Mouse (Mus musculus): ENCODE data around the gene Snx3. TPM values are rescaled to one million over a fixed set of nuclear protein-coding genes. Genes with fewer than 3 reads are reported as not detected.

Gene Snx3
- polyA plus RNA-seq, 2 experiments: 303 to 311 TPM

DNA sequence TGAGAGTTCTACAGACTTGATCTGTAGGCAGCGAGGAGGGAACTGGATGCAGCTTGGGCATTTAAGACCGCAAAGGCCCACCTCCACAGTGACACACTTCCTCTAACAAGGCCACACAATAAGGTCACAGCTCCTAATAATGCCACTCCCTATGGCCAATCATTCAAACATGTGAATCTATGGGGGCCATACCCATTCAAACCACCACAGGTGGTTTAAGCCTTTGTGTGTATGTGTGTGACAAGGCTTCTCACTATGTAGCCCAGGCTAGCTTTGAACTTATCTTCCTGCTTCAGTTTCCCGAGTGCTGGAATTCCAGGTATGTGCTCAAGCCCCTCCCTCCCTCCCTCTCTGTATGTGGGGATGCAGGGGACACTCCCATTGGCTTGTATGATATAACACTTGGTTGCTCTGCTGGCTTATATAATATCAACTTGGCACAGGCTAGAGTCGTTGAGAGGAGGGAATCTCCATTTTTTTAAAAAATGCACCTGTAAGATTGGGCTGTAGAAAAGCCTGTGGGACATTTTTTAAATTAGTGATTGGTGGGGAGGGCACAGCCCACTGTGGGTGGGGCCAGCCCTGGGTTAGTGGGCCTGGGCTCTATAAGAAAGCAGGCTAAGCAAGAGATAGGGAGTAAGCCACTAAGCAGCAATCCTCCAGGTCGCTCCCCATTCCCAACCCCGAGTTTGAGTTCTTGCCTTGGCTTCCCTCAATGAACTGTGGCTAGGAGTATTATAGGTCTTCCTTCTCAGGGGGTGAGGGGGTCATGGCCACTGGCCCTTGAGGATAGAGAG is 44.1 kb downstream of the Snx3 start:
- Histone ChIP-seq H3K36me3 (ENCODE audit: control insufficient read depth, insufficient read depth, low read length) (no peaks in the 10 kb centered on the region), H3K9ac (ENCODE audit: low read depth, low read length, severe bottlenecking) (no peak overlapping the region), H3K27ac (replicated peaks; ENCODE audit: low read depth, low read length) (no peak overlapping the region), H3K9me3 (ENCODE audit: control insufficient read depth, low read length) (no peaks in the 10 kb centered on the region), H3K4me2 (replicated peaks; ENCODE audit: low read depth, low read length, severe bottlenecking) (no peak overlapping the region), H3K27me3 (ENCODE audit: control insufficient read depth, insufficient read depth, low read length) (no peaks in the 10 kb centered on the region), H3K4me1 (ENCODE audit: control insufficient read depth, insufficient read depth, low read length) (no peaks in the 10 kb centered on the region), H3K4me3 (replicated peaks; ENCODE audit: low read length) (no peak overlapping the region)
- ATAC-seq (ENCODE audit: low FRiP score, low read depth) (no peak), DNase-seq (ENCODE audit: low spot score) (no peak)
- 83% methylated on average over 6 of the region's 6 CpGs for WGBS
- TF ChIP-seq POLR2A (IDR thresholded peaks at IDR 0.05; ENCODE audit: borderline replicate concordance, extremely low read depth, insufficient read depth, insufficient read length): no peak

DNA sequence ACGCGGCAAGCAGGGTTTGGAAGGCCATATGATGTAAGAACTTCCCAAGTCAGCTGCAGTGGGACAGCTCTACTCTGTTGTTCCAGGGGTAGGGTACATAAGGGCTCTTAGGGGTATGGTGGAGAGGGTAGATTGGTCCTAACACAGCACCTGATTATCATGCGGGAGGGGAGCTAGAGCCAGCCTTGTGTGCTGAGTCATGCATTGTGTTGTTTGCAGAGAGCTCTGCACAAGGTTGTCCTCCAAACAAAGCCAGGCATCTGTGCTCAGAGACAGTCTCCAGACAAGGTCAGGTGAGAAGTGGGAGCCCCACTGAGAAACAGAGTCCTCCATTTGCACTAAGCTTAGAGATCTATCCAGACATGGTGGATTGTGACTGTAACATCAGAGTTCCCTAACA is 44.7 kb downstream of the Snx3 start:
- Histone ChIP-seq H3K9ac (ENCODE audit: low read depth, low read length, severe bottlenecking) (no peak overlapping the region), H3K27ac (replicated peaks; ENCODE audit: low read depth, low read length) (no peak overlapping the region), H3K9me3 (ENCODE audit: control insufficient read depth, low read length) (no peaks in the 10 kb centered on the region), H3K27me3 (ENCODE audit: control insufficient read depth, insufficient read depth, low read length) (no peaks in the 10 kb centered on the region), H3K4me1 (ENCODE audit: control insufficient read depth, insufficient read depth, low read length) (no peaks in the 10 kb centered on the region), H3K4me3 (replicated peaks; ENCODE audit: low read length) (no peak overlapping the region), H3K36me3 (ENCODE audit: control insufficient read depth, insufficient read depth, low read length) (no peaks in the 10 kb centered on the region), H3K4me2 (replicated peaks; ENCODE audit: low read depth, low read length, severe bottlenecking) (no peak overlapping the region)
- no peak for TF ChIP-seq POLR2A (IDR thresholded peaks at IDR 0.05; ENCODE audit: borderline replicate concordance, extremely low read depth, insufficient read depth, insufficient read length)
- DNase-seq (ENCODE audit: low spot score): no peak
- WGBS: 87% methylated on average over 3 of the region's 3 CpGs
- no peak for ATAC-seq (ENCODE audit: low FRiP score, low read depth)

DNA sequence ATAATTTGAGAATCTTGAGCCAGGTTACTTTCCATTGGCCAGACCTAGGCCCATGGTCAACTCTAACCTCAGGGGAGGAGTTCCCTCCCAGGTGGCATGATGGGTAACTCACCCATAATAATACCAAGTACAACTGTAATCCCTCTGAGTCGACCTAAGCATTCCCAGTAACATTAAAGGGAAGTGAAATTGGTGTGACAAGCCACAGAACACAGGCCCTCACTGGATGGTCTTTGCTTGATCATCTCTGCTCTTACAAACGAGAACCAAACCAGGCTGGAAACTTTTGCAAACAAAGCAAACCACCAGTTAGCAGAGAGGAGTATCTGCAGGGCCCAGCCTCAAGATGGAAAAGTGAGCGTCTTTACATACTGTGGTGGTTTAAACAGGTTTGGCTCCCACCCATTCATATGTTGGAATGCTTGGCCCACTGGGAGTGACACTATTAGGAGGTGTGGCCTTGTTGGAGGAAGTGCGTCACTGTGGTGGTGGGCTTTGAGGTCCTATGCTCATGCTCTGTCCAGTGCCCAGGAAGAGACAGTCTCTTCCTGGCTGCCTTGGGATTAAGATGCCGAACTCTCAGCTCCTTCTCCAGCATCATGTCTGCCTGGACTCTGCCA is 57.9 kb downstream of the Snx3 start:
- Histone ChIP-seq H3K36me3 (ENCODE audit: control insufficient read depth, insufficient read depth, low read length) (no peaks in the 10 kb centered on the region), H3K27me3 (ENCODE audit: control insufficient read depth, insufficient read depth, low read length) (0 out of 2 replicates have a peak, but pooled peaks cover 7% of the 10 kb centered on the region), H3K4me3 (replicated peaks; ENCODE audit: low read length) (no peak overlapping the region), H3K4me1 (ENCODE audit: control insufficient read depth, insufficient read depth, low read length) (no peaks in the 10 kb centered on the region), H3K9me3 (ENCODE audit: control insufficient read depth, low read length) (no peaks in the 10 kb centered on the region), H3K27ac (replicated peaks; ENCODE audit: low read depth, low read length) (no peak overlapping the region), H3K4me2 (replicated peaks; ENCODE audit: low read depth, low read length, severe bottlenecking) (no peak overlapping the region), H3K9ac (ENCODE audit: low read depth, low read length, severe bottlenecking) (no peak overlapping the region)
- TF ChIP-seq POLR2A (IDR thresholded peaks at IDR 0.05; ENCODE audit: borderline replicate concordance, extremely low read depth, insufficient read depth, insufficient read length): no peak
- ATAC-seq (ENCODE audit: low FRiP score, low read depth) (no peak), DNase-seq (ENCODE audit: low spot score) (no peak)
- 72% methylated on average over 5 of the region's 5 CpGs for WGBS

DNA sequence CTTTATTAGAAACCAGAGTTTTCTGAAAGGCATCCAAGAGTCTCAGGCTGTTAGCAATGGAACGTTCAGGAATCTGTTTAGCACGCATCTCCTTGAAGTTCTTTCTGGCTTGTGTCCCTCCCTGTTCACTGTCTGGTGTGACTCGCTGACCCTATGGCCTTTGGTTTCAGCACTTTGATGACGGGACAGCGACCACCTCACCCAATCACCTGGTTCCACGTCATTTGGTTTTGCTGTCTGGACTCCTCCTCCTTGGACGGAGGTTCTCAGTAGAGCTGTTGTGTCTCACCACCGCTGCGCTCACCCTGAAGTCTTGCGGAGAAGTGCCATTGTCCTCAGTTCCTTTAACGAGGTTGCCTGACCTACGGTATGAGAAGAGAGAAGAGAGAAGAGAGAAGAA is 60.4 kb downstream of the Snx3 start:
- ATAC-seq (ENCODE audit: low FRiP score, low read depth) (0 out of 2 replicates have a peak, but pooled peaks have one; percentile 57), DNase-seq (ENCODE audit: low spot score) (peak; percentile 44)
- Histone ChIP-seq H3K4me3 (replicated peaks; ENCODE audit: low read length) (no peak overlapping the region), H3K9me3 (ENCODE audit: control insufficient read depth, low read length) (no peaks in the 10 kb centered on the region), H3K4me1 (ENCODE audit: control insufficient read depth, insufficient read depth, low read length) (no peaks in the 10 kb centered on the region), H3K36me3 (ENCODE audit: control insufficient read depth, insufficient read depth, low read length) (no peaks in the 10 kb centered on the region), H3K27ac (replicated peaks; ENCODE audit: low read depth, low read length) (no peak overlapping the region), H3K9ac (ENCODE audit: low read depth, low read length, severe bottlenecking) (no peak overlapping the region), H3K4me2 (replicated peaks; ENCODE audit: low read depth, low read length, severe bottlenecking) (no peak overlapping the region), H3K27me3 (ENCODE audit: control insufficient read depth, insufficient read depth, low read length) (peaks cover 28% of the 10 kb centered on the region; the same call in 1 of the 2 replicates)
- TF ChIP-seq POLR2A (IDR thresholded peaks at IDR 0.05; ENCODE audit: borderline replicate concordance, extremely low read depth, insufficient read depth, insufficient read length): no peak
- WGBS: 3% methylated on average over 12 of the region's 12 CpGs

DNA sequence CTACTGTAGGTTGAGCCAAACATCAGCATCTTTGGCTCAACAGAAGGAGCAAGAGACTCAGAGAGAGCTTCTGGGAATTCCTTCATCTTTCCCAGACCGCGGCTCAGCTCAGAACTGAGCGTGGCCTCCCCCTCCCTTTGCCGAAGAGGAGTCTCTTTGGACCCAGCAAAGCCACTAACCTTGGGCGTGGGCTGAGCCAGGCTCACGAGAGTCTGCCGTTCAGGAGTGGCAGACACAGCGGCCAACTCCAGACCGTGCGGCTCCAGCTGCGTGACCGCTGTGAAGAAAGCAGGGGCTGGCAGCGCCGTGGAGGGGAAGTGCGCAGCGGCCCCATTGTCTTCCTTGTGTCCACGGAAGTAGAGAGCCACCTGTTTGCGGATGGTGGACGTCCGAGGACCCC is 70.7 kb downstream of the Snx3 start:
- no peak overlapping the region for H3K9ac ChIP-seq (ENCODE audit: low read depth, low read length, severe bottlenecking)
- 1% methylated on average over 20 of the region's 20 CpGs for WGBS
- ATAC-seq (ENCODE audit: low FRiP score, low read depth) (no peak), DNase-seq (ENCODE audit: low spot score) (no peak)
- H3K4me2 ChIP-seq (replicated peaks; ENCODE audit: low read depth, low read length, severe bottlenecking): no peak overlapping the region
- TF ChIP-seq POLR2A (IDR thresholded peaks at IDR 0.05; ENCODE audit: borderline replicate concordance, extremely low read depth, insufficient read depth, insufficient read length): no peak
- H3K27ac ChIP-seq (replicated peaks; ENCODE audit: low read depth, low read length): no peak overlapping the region
- no peaks in the 10 kb centered on the region for H3K36me3 ChIP-seq (ENCODE audit: control insufficient read depth, insufficient read depth, low read length)
- no peak overlapping the region for H3K4me3 ChIP-seq (replicated peaks; ENCODE audit: low read length)
- no peaks in the 10 kb centered on the region for H3K4me1 ChIP-seq (ENCODE audit: control insufficient read depth, insufficient read depth, low read length)
- peaks cover 95% of the 10 kb centered on the region for H3K27me3 ChIP-seq (ENCODE audit: control insufficient read depth, insufficient read depth, low read length)
- no peaks in the 10 kb centered on the region for H3K9me3 ChIP-seq (ENCODE audit: control insufficient read depth, low read length)

Measured in limb, embryonic 14.5 days (tissue).